Mouse (Mus musculus) limb, embryonic 10.5 days (tissue): ENCODE data around the gene C1s2. TPM values are rescaled to one million over a fixed set of nuclear protein-coding genes. Genes with fewer than 3 reads are reported as not detected.
"Not testable (repeated sequence)": the region's sequence is repeated elsewhere in the genome, so short reads cannot be mapped to it uniquely, and the experiment has no call there.

ENCODE experiments used
- DNase-seq: peaks from one replicate; pipeline ENCODE4 v3.0.0-alpha.2; 2017; ENCODE audit warnings: low spot score
- H3K27ac ChIP-seq: fragments of 300-500 bp; sonication (generic); 2 replicates; pipeline ENCODE4 v1.5.1; 2016; ENCODE audit warnings: mild to moderate bottlenecking
- H3K27me3 ChIP-seq: fragments of 300-500 bp; sonication (generic); 2 replicates; pipeline ENCODE4 v1.6.1; 2016; ENCODE audit warnings: low read depth, mild to moderate bottlenecking; ENCODE audit not compliant: poor library complexity, severe bottlenecking
- H3K36me3 ChIP-seq: fragments of 300-500 bp; sonication (generic); 2 replicates; pipeline ENCODE4 v1.6.1; 2016; ENCODE audit warnings: mild to moderate bottlenecking, moderate library complexity
- H3K4me1 ChIP-seq: fragments of 300-500 bp; sonication (generic); 2 replicates; pipeline ENCODE4 v1.6.1; 2016
- H3K4me3 ChIP-seq: fragments of 300-500 bp; sonication (generic); 2 replicates; pipeline ENCODE4 v1.5.1; 2016; ENCODE audit warnings: mild to moderate bottlenecking, moderate library complexity
- H3K9me3 ChIP-seq: fragments of 300-500 bp; sonication (generic); replicated peaks from 2 replicates; pipeline ENCODE4 v1.6.1; 2016; ENCODE audit warnings: mild to moderate bottlenecking
- WGBS: fragments of 180-500 bp; shearing (Covaris S2); methylation state at CpG from one replicate; pipeline ENCODE4 v1.1.7; 2016; 5-methylcytosine and 5-hydroxymethylcytosine counted together
- polyA plus RNA-seq: library from polyadenylated mRNA; unstranded; fragments of >200 nt; fragmentation: Nextera tagmentation; extraction: Ambion mirVana; gene quantifications from 2 replicates; pipeline ENCODE4 v1.2.1, GENCODE M21; 2016

Gene C1s2
- polyA plus RNA-seq, 1 experiment from 2014 or later: not detected

- H3K9me3 ChIP-seq: no peaks in the 10 kb centered on the region
- WGBS: 17% methylated on average over 13 of the region's 13 CpGs
- H3K27ac ChIP-seq: peak overlapping the region; percentile 84
- no peaks in the 10 kb centered on the region for H3K36me3 ChIP-seq
- H3K4me1 ChIP-seq: peaks cover 10% of the 10 kb centered on the region
- H3K4me3 ChIP-seq: peak overlapping the region; percentile 72
- no peaks in the 10 kb centered on the region for H3K27me3 ChIP-seq
- DNase-seq: no peak
Measured at GRCm38 (mm10) chr6:124663424-124663795, 27.5 kb upstream of the C1s2 start.

GRCm38 (mm10) chr6:124662477-124663423 lies 26.9 kb upstream of the C1s2 start, which contains the start of gene Lpcat3:
Gene Lpcat3, plus strand, starts transcription at chr6:124663027.
- Histone ChIP-seq H3K4me3 (peak within 1 kb of the TSS; percentile 72), H3K36me3 (no peaks in the 10 kb centered on the region), H3K9me3 (no peaks in the 10 kb centered on the region), H3K4me1 (peaks cover 10% of the 10 kb centered on the region), H3K27ac (peak within 1 kb of the TSS; percentile 84), H3K27me3 (no peaks in the 10 kb centered on the region)
- 1% methylated on average over 81 of the region's 87 CpGs for WGBS
- DNase-seq: peak; percentile 99

GRCm38 (mm10) chr6:124661995-124662394 lies 26.1 kb upstream of the C1s2 start:
- WGBS: 38% methylated on average over 6 of the region's 6 CpGs
- H3K27ac ChIP-seq: peak overlapping the region; percentile 84
- no peak for DNase-seq
- H3K4me1 ChIP-seq: peaks cover 10% of the 10 kb centered on the region
- no peaks in the 10 kb centered on the region for H3K9me3 ChIP-seq
- no peaks in the 10 kb centered on the region for H3K36me3 ChIP-seq
- no peaks in the 10 kb centered on the region for H3K27me3 ChIP-seq
- peak overlapping the region; percentile 72 for H3K4me3 ChIP-seq

GRCm38 (mm10) chr6:124661156-124661806 lies 25.4 kb upstream of the C1s2 start:
- 99% methylated on average over 4 of the region's 4 CpGs for WGBS
- peaks cover 10% of the 10 kb centered on the region for H3K4me1 ChIP-seq
- no peaks in the 10 kb centered on the region for H3K36me3 ChIP-seq
- no peaks in the 10 kb centered on the region for H3K27me3 ChIP-seq
- no peak overlapping the region for H3K4me3 ChIP-seq
- DNase-seq: no peak
- H3K9me3 ChIP-seq: no peaks in the 10 kb centered on the region
- no peak overlapping the region for H3K27ac ChIP-seq

- Histone ChIP-seq H3K9me3 (no peaks in the 10 kb centered on the region), H3K4me3 (no peak overlapping the region), H3K27ac (no peak overlapping the region), H3K4me1 (no peaks in the 10 kb centered on the region), H3K36me3 (no peaks in the 10 kb centered on the region), H3K27me3 (no peaks in the 10 kb centered on the region)
- 86% methylated on average over 1 of the region's 2 CpGs for WGBS
- no peak for DNase-seq
Measured at GRCm38 (mm10) chr6:124658067-124658466, 22.2 kb upstream of the C1s2 start.

GRCm38 (mm10) chr6:124655893-124656292 lies 20.0 kb upstream of the C1s2 start:
- Histone ChIP-seq H3K27ac (no peak overlapping the region), H3K9me3 (no peaks in the 10 kb centered on the region), H3K4me1 (no peaks in the 10 kb centered on the region), H3K4me3 (no peak overlapping the region), H3K27me3 (no peaks in the 10 kb centered on the region), H3K36me3 (no peaks in the 10 kb centered on the region)
- 78% methylated on average over 6 of the region's 6 CpGs for whole genome bisulfite sequencing
- DNase-seq: no peak

- no peaks in the 10 kb centered on the region for H3K9me3 ChIP-seq
- 65% methylated on average over 1 of the region's 1 CpGs for WGBS
- no peak for DNase-seq
- no peaks in the 10 kb centered on the region for H3K4me1 ChIP-seq
- no peak overlapping the region for H3K27ac ChIP-seq
- H3K27me3 ChIP-seq: no peaks in the 10 kb centered on the region
- H3K4me3 ChIP-seq: no peak overlapping the region
- no peaks in the 10 kb centered on the region for H3K36me3 ChIP-seq
Measured at GRCm38 (mm10) chr6:124646394-124646793, 10.5 kb upstream of the C1s2 start.

- Histone ChIP-seq H3K4me1 (no peaks in the 10 kb centered on the region), H3K9me3 (no peaks in the 10 kb centered on the region), H3K27me3 (no peaks in the 10 kb centered on the region), H3K27ac (no peak overlapping the region), H3K36me3 (no peaks in the 10 kb centered on the region), H3K4me3 (no peak overlapping the region)
- DNase-seq: peak; percentile 67
- WGBS: 36% methylated on average over 8 of the region's 8 CpGs
Measured at GRCm38 (mm10) chr6:124640997-124641396, 5.1 kb upstream of the C1s2 start.

- no peaks in the 10 kb centered on the region for H3K4me1 ChIP-seq
- DNase-seq: no peak
- H3K27ac ChIP-seq: no peak overlapping the region
- no peaks in the 10 kb centered on the region for H3K27me3 ChIP-seq
- H3K4me3 ChIP-seq: no peak overlapping the region
- H3K36me3 ChIP-seq: no peaks in the 10 kb centered on the region
- no peaks in the 10 kb centered on the region for H3K9me3 ChIP-seq
- WGBS: 80% methylated on average over 3 of the region's 4 CpGs
Measured at GRCm38 (mm10) chr6:124640041-124640440, 4.2 kb upstream of the C1s2 start.

GRCm38 (mm10) chr6:124636858-124637460 lies 1.1 kb upstream of the C1s2 start:
- not testable (repeated sequence) for H3K9me3 ChIP-seq, H3K27ac ChIP-seq, H3K4me1 ChIP-seq, H3K4me3 ChIP-seq, H3K36me3 ChIP-seq, H3K27me3 ChIP-seq, DNase-seq
- WGBS: 43% methylated on average over 6 of the region's 6 CpGs

GRCm38 (mm10) chr6:124630763-124631162 lies 5.1 kb downstream of the C1s2 start:
- Histone ChIP-seq H3K9me3 (no peaks in the 10 kb centered on the region), H3K27me3 (no peaks in the 10 kb centered on the region), H3K4me1 (no peaks in the 10 kb centered on the region), H3K4me3 (no peak overlapping the region), H3K27ac (no peak overlapping the region), H3K36me3 (no peaks in the 10 kb centered on the region)
- 84% methylated on average over 4 of the region's 4 CpGs for WGBS
- DNase-seq: no peak

- H3K36me3 ChIP-seq, H3K27ac ChIP-seq, H3K27me3 ChIP-seq, H3K9me3 ChIP-seq, H3K4me3 ChIP-seq, H3K4me1 ChIP-seq, DNase-seq: not testable (repeated sequence)
- WGBS: 42% methylated on average over 1 of the region's 1 CpGs
Measured at GRCm38 (mm10) chr6:124626184-124626583, 9.7 kb downstream of the C1s2 start.

- no peak for DNase-seq
- Histone ChIP-seq H3K27ac (no peak overlapping the region), H3K36me3 (no peaks in the 10 kb centered on the region), H3K27me3 (no peaks in the 10 kb centered on the region), H3K4me3 (no peak overlapping the region), H3K9me3 (no peaks in the 10 kb centered on the region), H3K4me1 (no peaks in the 10 kb centered on the region)
- 85% methylated on average over 13 of the region's 13 CpGs for WGBS
Measured at GRCm38 (mm10) chr6:124625612-124626011, 10.3 kb downstream of the C1s2 start.
